Mouse (Mus musculus) thymus, postnatal 0 days (tissue): ENCODE measurements around the gene Baz1b. TPM values are rescaled to one million over a fixed set of nuclear protein-coding genes. Genes with fewer than 3 reads are reported as not detected.
"Not testable (repeated sequence)": the region's sequence is repeated elsewhere in the genome, so short reads cannot be mapped to it uniquely, and the experiment has no call there.

Source experiments
- DNase-seq: peaks from one replicate; pipeline ENCODE4 v3.0.0-alpha.2; 2015; ENCODE audit warnings: low spot score
- polyA plus RNA-seq: library from polyadenylated mRNA; unstranded; fragments of >200 nt; fragmentation: Nextera tagmentation; extraction: Ambion mirVana; gene quantifications from 2 replicates; pipeline ENCODE4 v1.2.1, GENCODE M21; 2015

Baz1b gene
- polyA plus RNA-seq, 1 experiment from 2014 or later = 37.0 TPM

GRCm38 (mm10) chr5:135178996-135179395 is 8.1 kb upstream of the Baz1b start:
- DNase-seq = no peak

GRCm38 (mm10) chr5:135179616-135180015 is 7.4 kb upstream of the Baz1b start:
- DNase-seq = no peak

DNA sequence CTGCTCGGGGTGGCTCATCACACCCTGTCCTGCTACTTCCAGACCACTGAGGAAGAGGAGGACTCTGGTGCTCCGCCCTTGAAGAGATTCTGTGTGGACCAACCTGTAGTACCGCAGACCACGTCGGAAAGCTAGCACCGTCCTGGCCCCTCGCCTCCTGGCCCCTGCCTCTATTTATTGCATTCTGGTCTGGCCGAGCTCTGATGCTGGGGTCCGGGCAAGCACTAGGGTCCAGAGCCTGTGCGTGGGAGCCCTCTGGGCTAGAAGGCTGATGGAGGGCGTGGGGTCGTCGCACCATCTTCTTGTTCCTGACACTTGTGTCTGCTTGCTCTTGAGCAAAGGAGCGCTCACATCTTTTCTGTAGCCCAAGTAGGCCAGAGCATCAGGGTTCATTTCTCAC is 6.3 kb upstream of the Baz1b start:
- no peak for DNase-seq

GRCm38 (mm10) chr5:135181776-135182175 is 5.3 kb upstream of the Baz1b start:
- DNase-seq = no peak

DNA sequence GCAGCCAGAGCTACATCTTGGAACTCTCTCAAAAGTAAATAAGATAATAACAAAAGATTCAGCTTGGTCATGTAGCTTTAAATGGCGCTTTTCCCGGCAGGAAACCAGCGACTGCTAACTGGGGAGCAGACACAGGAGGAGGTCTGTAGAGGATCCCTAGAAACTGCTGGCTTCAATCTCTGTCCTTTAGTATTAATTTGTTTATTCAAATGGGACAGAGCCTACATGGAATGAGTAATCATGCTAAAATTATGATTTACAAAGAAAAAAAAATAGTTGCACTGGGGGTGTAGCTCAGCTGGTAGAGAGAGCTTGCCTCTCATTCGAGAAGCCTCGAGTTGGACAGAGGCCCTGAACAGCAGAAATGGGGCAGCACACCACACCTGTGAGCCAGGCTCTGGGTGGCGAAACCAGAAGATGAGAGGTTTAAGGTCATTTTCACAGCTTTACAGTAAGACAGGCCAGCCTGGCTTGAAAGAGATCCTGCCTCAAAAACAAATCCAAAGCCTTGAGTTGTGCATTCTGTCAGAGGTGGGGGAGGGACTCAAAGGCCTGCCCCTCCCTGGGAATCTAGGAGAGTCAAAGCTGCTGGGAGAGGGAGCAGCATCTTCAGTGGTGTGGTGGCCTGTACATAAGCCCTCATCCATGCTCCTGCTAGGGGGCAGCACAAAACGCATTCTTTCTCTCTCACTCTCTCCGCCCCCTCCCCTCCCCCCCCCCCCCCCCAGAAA is 3.8 kb upstream of the Baz1b start:
- no peak for DNase-seq

DNA sequence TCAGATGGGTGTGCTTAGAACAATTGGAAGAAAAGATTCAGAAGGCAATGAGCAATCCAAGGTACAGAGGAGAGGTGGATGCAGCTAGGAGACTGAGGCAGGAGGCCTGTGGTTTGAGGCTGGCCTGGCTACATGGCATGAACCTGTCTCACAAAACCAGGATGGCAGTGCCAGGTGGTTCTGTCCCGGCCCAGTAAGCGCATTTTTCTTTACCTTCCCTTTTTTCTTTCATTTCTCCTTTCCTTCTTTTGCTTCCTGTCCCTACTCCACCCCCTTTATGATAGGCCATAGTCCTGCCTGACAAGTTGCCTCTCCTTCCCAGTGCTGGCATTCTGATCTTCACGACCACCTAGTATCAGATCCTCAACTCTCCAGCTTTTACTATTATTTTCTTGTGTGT is 2.0 kb upstream of the Baz1b start:
- no peak for DNase-seq

DNA sequence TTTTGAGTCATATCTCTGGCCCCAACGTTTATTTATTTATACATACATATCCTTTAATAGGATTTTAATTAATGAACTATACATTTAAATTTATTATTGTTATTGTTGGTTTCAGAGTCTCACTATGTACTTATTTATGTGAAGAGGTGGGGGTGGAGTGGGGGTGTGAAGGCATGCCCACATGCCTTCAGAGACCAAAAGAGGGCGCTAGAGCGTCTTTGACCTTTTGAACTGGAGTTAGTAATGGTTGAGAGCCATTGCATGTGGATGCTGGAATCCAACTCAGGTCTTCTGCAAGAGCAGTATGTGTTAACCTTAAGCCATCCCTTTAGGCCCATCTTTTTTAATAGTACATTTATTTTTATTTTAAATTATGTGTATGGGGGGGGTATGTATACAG is 1.5 kb upstream of the Baz1b start:
- peak; percentile 42 for DNase-seq

GRCm38 (mm10) chr5:135186231-135186620 is 838 bp upstream of the Baz1b start:
- no peak for DNase-seq

DNA sequence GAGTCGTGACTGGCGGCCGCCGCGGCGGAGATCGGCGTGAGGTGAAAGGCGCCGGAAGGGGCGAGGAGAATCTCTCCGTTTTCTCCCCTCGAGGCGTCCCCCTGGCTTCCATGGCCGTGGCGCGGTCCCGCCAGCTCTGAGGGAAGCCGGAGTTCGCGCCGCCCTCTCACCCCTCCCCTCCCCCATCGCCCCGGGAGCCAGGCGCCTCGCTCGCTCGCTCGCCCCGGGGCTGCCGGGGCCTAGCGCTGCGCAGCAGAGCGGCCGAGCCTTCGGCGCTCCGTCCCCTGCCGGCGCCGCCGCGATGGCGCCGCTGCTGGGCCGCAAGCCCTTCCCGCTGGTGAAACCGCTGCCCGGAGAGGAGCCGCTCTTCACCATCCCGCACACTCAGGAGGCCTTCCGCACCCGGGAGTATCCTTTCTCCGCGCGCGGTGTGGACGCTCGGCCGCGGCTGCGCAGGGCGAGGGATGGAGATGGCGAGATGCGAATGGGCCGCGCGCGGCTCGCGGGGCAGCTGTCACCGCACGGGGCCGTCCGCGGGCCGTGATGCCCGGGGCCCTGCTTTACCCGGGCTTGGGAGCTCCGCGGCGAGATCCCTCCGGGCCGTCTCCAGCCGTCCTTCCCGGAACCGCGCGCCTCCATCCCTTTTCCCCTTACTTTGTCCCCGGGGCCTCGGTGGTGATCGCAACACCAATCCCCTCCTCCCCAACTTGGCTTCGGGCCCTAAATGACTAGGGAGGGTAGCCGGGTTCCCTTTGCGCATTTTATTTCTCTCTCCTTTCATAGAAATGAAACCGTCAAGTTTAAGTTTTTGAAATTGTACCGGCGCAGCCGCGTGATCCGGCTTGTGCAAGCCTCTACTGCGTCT is 517 bp downstream of the Baz1b start:
- peak; percentile 26 for DNase-seq

DNA sequence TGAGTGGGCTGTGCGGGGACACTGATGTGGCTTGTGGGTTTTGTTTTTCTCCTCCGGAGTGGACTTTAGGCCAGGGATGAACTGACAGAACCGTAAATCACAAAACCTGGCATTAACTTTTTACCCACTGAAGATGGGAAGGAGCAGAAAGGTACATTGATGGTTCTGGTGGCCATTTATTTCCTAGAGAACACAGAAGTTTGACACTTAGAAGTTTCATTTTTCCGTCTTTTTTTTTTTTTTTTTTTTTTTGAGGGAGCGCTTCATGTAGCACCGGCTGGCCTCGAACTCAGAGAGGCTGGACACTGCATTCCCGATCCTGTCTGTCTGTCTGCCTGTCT is 1.1 kb downstream of the Baz1b start:
- DNase-seq = no peak

GRCm38 (mm10) chr5:135189281-135190022 is 2.4 kb downstream of the Baz1b start:
- DNase-seq = no peak

DNA sequence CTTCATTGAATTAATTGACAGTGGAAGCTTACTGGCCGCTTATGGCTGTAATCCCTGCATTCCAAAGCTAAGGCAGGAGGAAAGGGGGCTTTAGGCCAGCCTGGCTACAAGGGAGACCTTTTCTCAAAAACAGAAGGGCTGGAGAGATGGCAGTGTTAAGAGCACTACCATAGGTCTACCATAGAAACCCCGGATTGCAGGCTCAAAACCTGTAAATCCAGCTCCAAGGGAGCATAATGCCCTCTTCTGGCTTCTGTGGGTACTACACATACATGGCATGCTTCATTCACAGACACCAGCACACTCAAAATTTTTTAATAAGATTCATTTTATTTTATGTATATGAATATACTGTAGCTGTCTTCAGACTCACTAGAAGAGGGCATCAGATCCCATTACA is 4.6 kb downstream of the Baz1b start:
- peak; percentile 76 for DNase-seq

- no peak for DNase-seq
Observed at GRCm38 (mm10) chr5:135192431-135192830, 5.4 kb downstream of the Baz1b start.

DNA sequence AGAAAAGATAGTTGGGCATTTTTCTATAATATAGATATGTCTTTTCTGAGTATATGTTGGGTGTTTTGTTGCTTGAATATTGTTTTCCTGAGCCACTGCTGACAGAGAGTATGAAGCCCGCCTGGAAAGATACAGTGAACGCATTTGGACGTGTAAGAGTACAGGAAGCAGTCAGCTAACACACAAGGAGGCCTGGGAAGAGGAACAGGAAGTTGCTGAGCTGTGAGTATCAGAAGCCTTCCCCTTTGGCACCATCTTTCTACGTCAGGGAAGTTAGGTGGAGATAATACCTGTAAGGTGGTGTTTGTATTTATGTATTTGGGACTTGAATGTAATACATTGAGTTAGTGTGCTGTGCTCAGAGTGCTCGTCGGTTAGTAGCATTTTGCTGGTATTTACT is 9.3 kb downstream of the Baz1b start:
- DNase-seq = no peak

DNA sequence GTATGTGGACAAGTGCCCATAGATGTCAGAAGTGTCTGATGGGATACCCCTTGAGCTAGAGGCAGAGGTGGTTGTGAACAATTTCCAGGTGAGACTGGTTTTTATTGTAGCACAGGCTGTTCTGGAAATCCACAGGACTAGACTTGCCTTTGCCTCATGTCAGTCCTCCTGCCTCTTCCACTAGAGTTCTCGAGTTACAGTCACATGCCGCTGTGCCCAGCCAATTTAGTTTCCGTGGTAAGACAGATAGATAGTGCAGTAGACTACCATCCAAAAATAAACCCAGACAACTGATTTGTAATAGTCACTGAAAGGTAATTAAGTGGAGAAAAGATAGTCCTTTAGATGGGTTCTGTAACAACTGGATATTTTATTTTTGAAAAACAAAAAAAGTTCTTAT is 15.7 kb downstream of the Baz1b start:
- no peak for DNase-seq

DNA sequence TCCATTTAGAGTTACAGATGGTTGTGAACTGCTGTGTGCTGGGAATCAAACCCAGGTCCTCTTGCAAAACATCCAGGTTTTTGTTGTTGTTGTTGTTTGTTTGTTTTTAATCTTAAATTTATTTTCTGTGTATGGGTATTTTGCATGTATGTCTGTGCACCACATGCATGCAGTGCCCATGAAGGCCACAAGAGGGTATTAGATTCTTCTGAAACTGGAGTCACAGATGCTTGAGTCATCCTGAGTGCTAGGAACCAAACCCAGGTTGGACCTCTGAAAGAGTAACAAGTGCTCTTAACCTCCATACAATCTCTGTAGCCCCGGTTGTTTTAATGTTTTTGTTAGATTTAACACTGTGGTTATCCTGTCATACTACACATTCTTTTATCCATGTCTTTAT is 21.1 kb downstream of the Baz1b start:
- DNase-seq = peak; percentile 29

DNA sequence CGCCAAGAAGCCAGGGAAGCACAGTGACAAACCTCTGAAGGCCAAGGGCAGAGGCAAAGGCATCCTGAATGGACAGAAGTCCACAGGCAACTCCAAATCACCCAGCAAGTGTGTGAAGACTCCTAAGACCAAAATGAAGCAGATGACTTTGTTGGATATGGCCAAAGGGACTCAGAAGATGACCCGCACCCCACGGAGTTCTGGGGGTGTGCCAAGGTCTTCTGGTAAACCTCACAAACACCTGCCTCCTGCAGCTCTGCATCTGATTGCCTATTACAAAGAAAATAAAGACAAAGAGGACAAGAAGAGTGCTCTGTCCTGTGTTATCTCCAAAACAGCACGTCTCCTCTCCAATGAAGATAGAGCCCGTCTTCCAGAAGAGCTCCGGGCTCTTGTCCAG is 29.8 kb downstream of the Baz1b start:
- no peak for DNase-seq

GRCm38 (mm10) chr5:135220941-135221340 is 33.9 kb downstream of the Baz1b start:
- no peak for DNase-seq

- DNase-seq = no peak
Observed at GRCm38 (mm10) chr5:135222066-135222465, 35.0 kb downstream of the Baz1b start.

GRCm38 (mm10) chr5:135224169-135224568 is 37.1 kb downstream of the Baz1b start:
- no peak for DNase-seq

DNA sequence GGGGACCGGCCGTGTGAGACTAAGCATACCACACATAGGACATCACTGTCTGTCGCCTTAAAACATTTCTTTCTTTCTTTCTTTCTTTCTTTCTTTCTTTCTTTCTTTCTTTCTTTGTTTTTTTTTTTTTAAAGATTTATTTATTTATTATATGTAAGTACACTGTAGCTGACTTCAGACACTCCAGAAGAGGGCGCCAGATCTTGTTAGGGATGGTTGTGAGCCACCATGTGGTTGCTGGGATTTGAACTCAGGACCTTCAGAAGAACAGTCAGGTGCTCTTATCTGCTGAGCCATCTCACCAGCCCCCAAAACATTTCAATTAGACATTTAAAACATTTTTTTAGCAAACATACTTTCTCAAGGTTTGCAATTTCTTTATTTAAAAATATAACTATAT is 38.8 kb downstream of the Baz1b start:
- not testable (repeated sequence) for DNase-seq

DNA sequence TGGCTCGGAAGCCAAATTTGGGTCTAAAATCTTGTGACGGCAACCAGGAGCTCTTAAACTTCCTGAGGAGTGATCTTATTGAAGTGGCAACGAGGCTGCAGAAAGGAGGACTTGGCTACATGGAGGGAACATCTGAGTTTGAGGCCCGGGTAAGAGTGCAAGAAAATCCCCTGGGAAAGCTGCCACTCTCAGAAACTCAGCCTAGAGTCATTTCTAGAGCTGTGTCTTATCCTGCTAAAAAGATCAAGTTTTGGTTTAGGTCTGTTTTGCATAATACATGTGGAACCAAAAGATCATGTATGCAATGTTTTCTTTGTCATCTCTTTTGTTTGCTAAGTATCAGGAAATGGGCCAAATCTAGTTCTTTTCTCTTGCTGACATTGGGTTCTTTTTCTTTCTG is 43.1 kb downstream of the Baz1b start:
- DNase-seq = no peak
